Mouse (Mus musculus): Measurements from ENCODE around the gene Cdipt.

DNA sequence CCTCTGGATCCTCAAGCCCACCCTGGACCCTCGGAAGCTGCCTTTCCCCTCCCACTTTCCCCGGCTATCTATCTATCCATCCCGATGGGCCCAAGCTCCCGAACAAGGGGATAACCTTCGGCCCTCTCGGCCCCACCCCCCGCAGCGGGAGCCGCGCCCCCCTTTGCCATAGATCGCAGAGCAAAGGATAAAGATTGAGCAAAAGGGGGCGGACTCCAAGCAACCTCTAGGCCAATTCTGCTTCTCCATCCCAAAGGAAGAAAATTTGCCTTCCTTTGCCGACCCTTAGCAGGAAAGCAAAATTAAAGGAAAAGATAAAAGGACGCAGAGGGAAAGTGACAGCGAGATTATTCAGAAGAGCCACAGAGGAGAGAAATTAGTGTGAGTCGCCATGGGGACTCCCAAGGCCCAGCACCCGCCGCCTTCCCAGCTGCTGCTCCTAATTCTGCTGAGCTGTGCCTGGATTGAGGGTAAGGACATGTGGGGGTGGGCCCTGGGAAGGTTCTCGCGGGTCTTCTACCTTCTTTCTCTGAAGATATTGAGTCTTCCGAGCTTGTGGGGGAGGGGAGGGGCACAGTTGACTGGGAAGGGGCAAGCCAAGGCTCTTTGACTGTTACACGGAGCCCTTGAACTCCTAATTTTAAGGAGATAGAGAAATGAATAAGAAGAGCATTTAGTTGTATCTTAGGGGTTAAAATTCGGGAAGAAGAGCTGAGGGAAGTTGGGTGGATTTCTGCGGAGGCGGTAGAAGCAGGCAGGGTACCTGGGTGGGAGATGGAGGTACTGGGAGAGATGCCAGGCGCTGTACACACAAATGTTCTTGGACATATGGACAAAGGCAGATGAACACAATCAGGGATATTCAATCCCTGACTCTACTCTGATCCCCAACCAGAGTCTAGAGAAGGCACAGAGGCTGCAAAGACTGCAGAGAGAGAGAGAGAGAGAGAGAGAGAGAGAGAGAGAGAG is 24.8 kb upstream of the Cdipt start:
- TF ChIP-seq EP300 (IDR thresholded peaks at IDR 0.05; ENCODE audit: low read depth) (no peak), CTCF (IDR thresholded peaks at IDR 0.05; ENCODE audit: low read depth) (no peak)

All from liver, postnatal 0 days (tissue).